18 mouse cellular contexts compared by ENCODE assay signal in genomic region chr8:119690602-119691001, GRCm38 (mm10). TPM values are rescaled to one million over a fixed set of nuclear protein-coding genes. Genes with fewer than 3 reads are reported as not detected.
"Had no signal": no experiment of that assay in that cellular context is flagged by ENCODE, and none has a peak within 500 bp of the region (broad histone marks: within the 10 kb centered on the region; RNA-seq: fewer than 3 reads in every experiment).

No protein-coding gene starts in this region.

- H3K27ac ChIP-seq: kidney, postnatal 0 days; limb, embryonic 13.5 days; liver, embryonic 14.5 days; lung, embryonic 15.5 days; neural tube, embryonic 12.5 days had no signal

- H3K9ac ChIP-seq: limb, embryonic 13.5 days; liver, embryonic 14.5 days; lung, embryonic 15.5 days; neural tube, embryonic 12.5 days had no signal

- H3K4me3 ChIP-seq: limb, embryonic 13.5 days; lung, embryonic 15.5 days; neural tube, embryonic 12.5 days had no signal

- H3K4me2 ChIP-seq: limb, embryonic 13.5 days; lung, embryonic 15.5 days; neural tube, embryonic 12.5 days had no signal

- H3K9me3 ChIP-seq: limb, embryonic 13.5 days; lung, embryonic 15.5 days; neural tube, embryonic 12.5 days had no signal

- DNase-seq: kidney, adult 11 months; kidney, adult 9 months; kidney, postnatal 36 days; layer of hippocampus, adult 9-11 months; layer of hippocampus, postnatal 36 days; midbrain, embryonic 14.5 days; retina, postnatal 1 day; right cerebral cortex, postnatal 4 days; spleen, adult 18-20 months; thymus, postnatal 4 days had no signal

- H3K27me3 ChIP-seq: neural tube, embryonic 12.5 days had no signal

- H3K36me3 ChIP-seq: limb, embryonic 13.5 days; lung, embryonic 15.5 days; neural tube, embryonic 12.5 days had no signal

- H3K4me1 ChIP-seq: limb, embryonic 13.5 days had no signal

RNA-seq across cellular contexts. Expression of gene Atp2c2, which starts 9.2 kb away (rescaled TPM):
- total RNA-seq: liver, adult 2 months; neutrophil, adult 5-6 weeks had no signal
- polyA plus RNA-seq: liver, adult 2 months had no signal

RNA-seq across cellular contexts. Expression of gene Wfdc1, which starts 24.4 kb away (rescaled TPM):
- total RNA-seq: megakaryocyte-erythroid progenitor cell, adult 5-6 weeks; neutrophil, adult 5-6 weeks had no signal

RNA-seq across cellular contexts. Expression of gene Kcng4, which starts 55.1 kb away (rescaled TPM):
- total RNA-seq: megakaryocyte-erythroid progenitor cell, adult 5-6 weeks; neutrophil, adult 5-6 weeks had no signal
- polyA plus RNA-seq: limb, embryonic 13.5 days; liver, adult 2 months; liver, embryonic 14.5 days had no signal
